Mouse (Mus musculus): ENCODE results near the gene Ing5. TPM values are rescaled to one million over a fixed set of nuclear protein-coding genes. Genes with fewer than 3 reads are reported as not detected.

Ing5 gene
- polyA plus RNA-seq, 1 experiment from 2014 or later = 11.2 TPM

Other genes starting within 250 kb of the Ing5 start
- gene Stk25, start 145.3 kb upstream of the Ing5 start, polyA plus RNA-seq (2014; fragmentation: Nextera tagmentation; extraction: Ambion mirVana) = 154 and 164 TPM in 2 replicates
- 33.8 and 37.0 TPM in 2 replicates for gene Bok, start 118.3 kb upstream of the Ing5 start, polyA plus RNA-seq (2014; fragmentation: Nextera tagmentation; extraction: Ambion mirVana)
- 63.1 and 63.5 TPM in 2 replicates for gene Atg4b, start 52.5 kb upstream of the Ing5 start, polyA plus RNA-seq (2014; fragmentation: Nextera tagmentation; extraction: Ambion mirVana)
- gene Thap4, start 49.1 kb upstream of the Ing5 start, polyA plus RNA-seq (2014; fragmentation: Nextera tagmentation; extraction: Ambion mirVana) = 52.8 and 59.4 TPM in 2 replicates
- 164 and 167 TPM in 2 replicates for gene Dtymk, start 2.0 kb upstream of the Ing5 start, polyA plus RNA-seq (2014; fragmentation: Nextera tagmentation; extraction: Ambion mirVana)
- 16.1 and 17.3 TPM in 2 replicates for gene D2hgdh, start 20.9 kb downstream of the Ing5 start, polyA plus RNA-seq (2014; fragmentation: Nextera tagmentation; extraction: Ambion mirVana)
- 0.08 TPM in 1 of 2 replicates, not detected in the other for gene Gal3st2, start 57.3 kb downstream of the Ing5 start, polyA plus RNA-seq (2014; fragmentation: Nextera tagmentation; extraction: Ambion mirVana)
- not detected in 2 replicates for gene Gal3st2b, start 114.3 kb downstream of the Ing5 start, polyA plus RNA-seq (2014; fragmentation: Nextera tagmentation; extraction: Ambion mirVana)
- 0.03 and 0.04 TPM in 2 replicates for gene Gal3st2c, start 186.5 kb downstream of the Ing5 start, polyA plus RNA-seq (2014; fragmentation: Nextera tagmentation; extraction: Ambion mirVana)
- gene Neu4, start 216.5 kb downstream of the Ing5 start, polyA plus RNA-seq (2014; fragmentation: Nextera tagmentation; extraction: Ambion mirVana) = not detected in 2 replicates
- 0.13 and 0.30 TPM in 2 replicates for gene Pdcd1, start 248.6 kb downstream of the Ing5 start, polyA plus RNA-seq (2014; fragmentation: Nextera tagmentation; extraction: Ambion mirVana)

Measured in heart, embryonic 14.5 days (tissue).